Mouse (Mus musculus): ENCODE results near the gene Arhgef15. TPM values are rescaled to one million over a fixed set of nuclear protein-coding genes. Genes with fewer than 3 reads are reported as not detected.
"Not testable (repeated sequence)": the region's sequence is repeated elsewhere in the genome, so short reads cannot be mapped to it uniquely, and the experiment has no call there.

The Arhgef15 gene
- polyA plus RNA-seq, 1 experiment: not detected

GRCm38 (mm10) chr11:68982639-68983369 lies 25.5 kb upstream of the Arhgef15 start:
- no peaks in the 10 kb centered on the region; the same call in 1 of the 2 replicates for H3K4me1 ChIP-seq (ENCODE audit: control insufficient read depth, insufficient read depth, low read length)
- WGBS: 37% methylated on average over 4 of the region's 4 CpGs
- H3K27ac ChIP-seq (ENCODE audit: insufficient read depth, low read depth, low read length): no peak overlapping the region
- TF ChIP-seq CTCF (IDR thresholded peaks at IDR 0.05; ENCODE audit: insufficient read depth, low read depth, low read length) (no peak), POLR2A (IDR thresholded peaks at IDR 0.05; ENCODE audit: insufficient read depth, low read depth, low read length) (no peak)
- H3K4me3 ChIP-seq (ENCODE audit: insufficient read depth, low read depth, low read length): no peak overlapping the region

DNA sequence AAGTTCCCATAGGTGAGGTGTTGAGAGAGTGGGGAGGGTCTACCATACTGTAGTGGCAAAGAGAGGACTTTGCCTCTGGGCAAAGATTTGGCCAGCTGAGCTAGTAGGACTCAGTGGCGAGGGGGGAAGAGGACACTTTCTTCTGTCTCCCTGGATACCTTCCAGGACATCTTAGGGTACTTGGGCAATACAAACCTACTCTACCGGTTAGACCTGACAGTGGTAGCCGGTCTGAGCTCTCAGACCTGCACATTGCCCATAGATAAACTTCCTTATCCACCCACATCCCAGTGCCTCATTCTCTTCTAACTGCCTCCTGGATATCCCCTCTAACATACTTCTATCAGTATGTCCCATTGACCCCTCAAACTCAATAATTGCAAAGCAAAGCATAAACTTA lies 23.6 kb upstream of the Arhgef15 start:
- WGBS: 72% methylated on average over 3 of the region's 3 CpGs

GRCm38 (mm10) chr11:68979320-68979733 lies 22.0 kb upstream of the Arhgef15 start:
- no peak for TF ChIP-seq POLR2A (IDR thresholded peaks at IDR 0.05; ENCODE audit: insufficient read depth, low read depth, low read length)
- TF ChIP-seq CTCF (IDR thresholded peaks at IDR 0.05; ENCODE audit: insufficient read depth, low read depth, low read length): no peak
- Histone ChIP-seq H3K27ac (ENCODE audit: insufficient read depth, low read depth, low read length) (no peak overlapping the region), H3K4me1 (ENCODE audit: control insufficient read depth, insufficient read depth, low read length) (no peaks in the 10 kb centered on the region; the same call in 1 of the 2 replicates), H3K4me3 (ENCODE audit: insufficient read depth, low read depth, low read length) (no peak overlapping the region)
- WGBS: 58% methylated on average over 5 of the region's 5 CpGs

More for the DNA sequence above, 23.6 kb upstream of the Arhgef15 start:
- no peak overlapping the region for H3K27ac ChIP-seq (ENCODE audit: insufficient read depth, low read depth, low read length)
- TF ChIP-seq POLR2A (IDR thresholded peaks at IDR 0.05; ENCODE audit: insufficient read depth, low read depth, low read length) (no peak), CTCF (IDR thresholded peaks at IDR 0.05; ENCODE audit: insufficient read depth, low read depth, low read length) (no peak)
- no peaks in the 10 kb centered on the region; the same call in 1 of the 2 replicates for H3K4me1 ChIP-seq (ENCODE audit: control insufficient read depth, insufficient read depth, low read length)
- no peak overlapping the region for H3K4me3 ChIP-seq (ENCODE audit: insufficient read depth, low read depth, low read length)

GRCm38 (mm10) chr11:68975601-68976000 lies 18.3 kb upstream of the Arhgef15 start:
- TF ChIP-seq CTCF (IDR thresholded peaks at IDR 0.05; ENCODE audit: insufficient read depth, low read depth, low read length) (no peak), POLR2A (IDR thresholded peaks at IDR 0.05; ENCODE audit: insufficient read depth, low read depth, low read length) (no peak)
- Histone ChIP-seq H3K4me3 (ENCODE audit: insufficient read depth, low read depth, low read length) (no peak overlapping the region), H3K4me1 (ENCODE audit: control insufficient read depth, insufficient read depth, low read length) (peaks cover 13% of the 10 kb centered on the region; the same call in 1 of the 2 replicates), H3K27ac (ENCODE audit: insufficient read depth, low read depth, low read length) (no peak overlapping the region)
- 100% methylated on average over 1 of the region's 1 CpGs for WGBS

DNA sequence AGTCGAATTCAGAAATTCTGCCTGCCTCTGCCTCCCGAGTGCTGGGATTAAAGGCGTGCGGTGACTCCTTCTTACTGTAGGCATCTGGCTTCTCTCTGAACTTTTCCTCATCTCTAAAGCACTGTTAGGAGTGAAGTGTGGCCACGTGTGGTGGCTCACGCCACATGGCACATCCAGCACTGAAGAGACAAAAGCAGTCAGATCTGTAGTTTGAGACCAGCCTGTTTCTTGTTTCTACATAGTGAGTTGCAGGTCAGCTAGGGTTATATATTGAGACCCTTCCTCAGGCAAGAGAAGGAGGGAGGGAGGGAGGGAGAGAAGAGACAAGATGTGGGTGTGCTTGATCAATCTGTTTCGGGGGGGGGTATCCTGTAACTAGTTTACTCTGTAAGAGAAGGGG lies 17.8 kb upstream of the Arhgef15 start, which contains the start of gene Rangrf:
Gene Rangrf, minus strand, starts transcription at position 101 of the 400 bp plus-strand sequence.
- WGBS: 88% methylated on average over 7 of the region's 7 CpGs
- Histone ChIP-seq H3K4me3 (ENCODE audit: insufficient read depth, low read depth, low read length) (peak within 1 kb of the TSS; percentile 48; the same call in 1 of the 2 replicates), H3K4me1 (ENCODE audit: control insufficient read depth, insufficient read depth, low read length) (peaks cover 13% of the 10 kb centered on the region; the same call in 1 of the 2 replicates), H3K27ac (ENCODE audit: insufficient read depth, low read depth, low read length) (no peak within 1 kb of the TSS)
- TF ChIP-seq POLR2A (IDR thresholded peaks at IDR 0.05; ENCODE audit: insufficient read depth, low read depth, low read length) (no peak), CTCF (IDR thresholded peaks at IDR 0.05; ENCODE audit: insufficient read depth, low read depth, low read length) (no peak)

GRCm38 (mm10) chr11:68974059-68974450 lies 16.8 kb upstream of the Arhgef15 start:
- Histone ChIP-seq H3K27ac (ENCODE audit: insufficient read depth, low read depth, low read length) (no peak overlapping the region), H3K4me3 (ENCODE audit: insufficient read depth, low read depth, low read length) (peak overlapping the region; percentile 48), H3K4me1 (ENCODE audit: control insufficient read depth, insufficient read depth, low read length) (peaks cover 13% of the 10 kb centered on the region; the same call in 1 of the 2 replicates)
- WGBS: 33% methylated on average over 6 of the region's 6 CpGs
- no peak for TF ChIP-seq CTCF (IDR thresholded peaks at IDR 0.05; ENCODE audit: insufficient read depth, low read depth, low read length)
- TF ChIP-seq POLR2A (IDR thresholded peaks at IDR 0.05; ENCODE audit: insufficient read depth, low read depth, low read length): no peak

DNA sequence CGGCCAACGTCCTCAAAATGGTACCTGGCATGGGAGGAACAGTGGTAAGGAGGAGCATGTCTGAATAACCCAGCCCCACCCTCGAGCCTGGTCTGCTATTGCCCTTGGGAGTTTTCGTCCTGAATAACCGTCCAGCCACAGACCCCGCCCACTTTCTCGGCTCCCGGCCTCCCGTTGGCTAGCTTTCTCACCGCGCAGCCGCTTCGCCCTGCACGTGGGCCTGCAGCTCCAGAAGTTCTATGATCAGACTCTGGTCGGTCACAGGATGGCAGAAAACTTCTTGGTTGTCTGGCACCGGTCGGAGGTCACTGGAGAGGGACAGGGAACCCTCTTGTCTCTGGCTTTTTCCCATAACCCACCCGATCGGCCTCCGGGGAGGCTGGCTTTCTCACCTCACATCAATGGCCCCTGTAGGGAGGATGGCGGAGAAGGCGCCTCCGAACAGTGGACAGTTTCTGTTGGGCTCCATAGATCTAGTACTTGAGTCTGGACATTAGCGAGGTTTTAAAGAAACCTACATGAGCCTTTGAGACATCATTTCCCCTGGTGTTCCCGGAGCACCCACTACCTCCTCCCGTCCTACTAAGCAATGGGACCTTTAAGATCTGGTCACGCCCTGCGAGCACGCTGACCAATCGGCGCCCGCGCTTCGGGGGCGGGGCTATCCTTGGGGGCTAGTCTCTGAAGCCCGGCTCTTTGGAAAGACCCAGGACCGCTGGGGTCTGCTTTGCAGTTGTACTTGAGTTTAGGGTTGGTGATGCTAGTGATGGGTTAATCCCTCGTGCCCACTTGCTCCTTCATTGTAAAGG lies 16.2 kb upstream of the Arhgef15 start:
- H3K27ac ChIP-seq (ENCODE audit: insufficient read depth, low read depth, low read length): not testable (repeated sequence)
- H3K4me1 ChIP-seq (ENCODE audit: control insufficient read depth, insufficient read depth, low read length): peaks cover 16% of the 10 kb centered on the region; the same call in 1 of the 2 replicates
- peak overlapping the region; percentile 48 for H3K4me3 ChIP-seq (ENCODE audit: insufficient read depth, low read depth, low read length)
- 3% methylated on average over 38 of the region's 38 CpGs for WGBS

GRCm38 (mm10) chr11:68970232-68970631 lies 13.0 kb upstream of the Arhgef15 start:
- TF ChIP-seq POLR2A (IDR thresholded peaks at IDR 0.05; ENCODE audit: insufficient read depth, low read depth, low read length) (no peak), CTCF (IDR thresholded peaks at IDR 0.05; ENCODE audit: insufficient read depth, low read depth, low read length) (no peak)
- 65% methylated on average over 4 of the region's 4 CpGs for WGBS
- peaks cover 16% of the 10 kb centered on the region; the same call in 1 of the 2 replicates for H3K4me1 ChIP-seq (ENCODE audit: control insufficient read depth, insufficient read depth, low read length)
- H3K4me3 ChIP-seq (ENCODE audit: insufficient read depth, low read depth, low read length): no peak overlapping the region
- H3K27ac ChIP-seq (ENCODE audit: insufficient read depth, low read depth, low read length): no peak overlapping the region

- 88% methylated on average over 11 of the region's 11 CpGs for WGBS
- TF ChIP-seq CTCF (IDR thresholded peaks at IDR 0.05; ENCODE audit: insufficient read depth, low read depth, low read length) (no peak), POLR2A (IDR thresholded peaks at IDR 0.05; ENCODE audit: insufficient read depth, low read depth, low read length) (no peak)
- peaks cover 16% of the 10 kb centered on the region; the same call in 1 of the 2 replicates for H3K4me1 ChIP-seq (ENCODE audit: control insufficient read depth, insufficient read depth, low read length)
- H3K27ac ChIP-seq (ENCODE audit: insufficient read depth, low read depth, low read length): no peak overlapping the region
- H3K4me3 ChIP-seq (ENCODE audit: insufficient read depth, low read depth, low read length): no peak overlapping the region
These were observed 11.5 kb upstream of the Arhgef15 start for GRCm38 (mm10) chr11:68968752-68969151.

Measured in olfactory bulb, adult 2 months (tissue).